Mouse (Mus musculus): ENCODE measurements around the gene Mep1a. TPM values are rescaled to one million over a fixed set of nuclear protein-coding genes. Genes with fewer than 3 reads are reported as not detected.
"Not testable (repeated sequence)": the region's sequence is repeated elsewhere in the genome, so short reads cannot be mapped to it uniquely, and the experiment has no call there.

The Mep1a gene
- not detected for total RNA-seq (2021)
- long read RNA-seq, experiment 1 = 0 reads
- long read RNA-seq, experiment 2 = 0 reads

GRCm38 (mm10) chr17:43502592-43502991 lies at the start of gene Mep1a:
Gene Mep1a, minus strand, starts transcription at chr17:43502812.
- DNase-seq = no peak
- intact Hi-C loops (cut with DNase I) = no loop called here

DNA sequence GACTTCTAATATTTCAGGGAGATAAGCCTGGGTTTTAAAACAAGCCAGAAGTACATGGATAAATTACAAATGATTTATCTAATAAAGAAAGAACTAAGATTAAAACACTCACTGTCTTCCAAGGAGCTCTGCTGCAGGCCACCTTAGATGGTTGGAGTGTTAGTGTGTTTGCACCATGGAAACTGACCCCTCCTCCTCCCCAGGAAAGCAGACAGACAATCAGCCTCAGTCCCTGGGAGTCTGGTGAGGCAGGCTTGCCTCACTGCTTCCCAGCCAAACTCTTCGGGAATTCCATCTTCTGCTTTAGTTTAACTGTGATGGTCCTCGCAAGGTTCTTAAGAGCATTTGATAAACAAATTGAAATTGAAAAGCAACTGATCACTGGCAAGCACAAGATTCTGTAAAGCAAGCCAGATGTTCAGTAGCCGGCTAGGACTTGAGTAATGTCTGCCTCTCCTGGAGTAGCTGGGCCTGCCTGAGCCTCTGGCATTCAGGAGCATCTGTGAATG lies 48.6 kb upstream of the Mep1a start:
- no peak for DNase-seq
- intact Hi-C loops (cut with DNase I) = no loop called here

DNA sequence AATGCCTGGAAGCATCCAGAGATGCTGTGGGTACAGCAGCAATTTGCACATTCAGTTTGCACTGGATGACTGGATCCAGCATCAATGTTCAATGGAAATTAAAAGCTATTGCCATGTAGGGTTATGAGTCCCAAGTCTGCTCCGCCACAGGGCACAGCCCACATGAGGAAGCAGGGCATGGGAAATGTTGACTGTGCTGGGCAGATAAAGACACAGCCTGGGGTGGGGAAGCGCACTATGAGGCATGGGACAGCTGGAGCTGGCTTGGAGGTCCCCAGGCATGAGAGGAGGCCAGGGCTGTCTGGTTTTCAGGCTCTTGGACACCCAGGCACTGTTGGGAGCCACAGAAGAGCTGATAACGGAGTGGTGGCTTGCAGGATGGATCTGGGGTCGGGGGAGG lies 41.4 kb upstream of the Mep1a start:
- no peak for DNase-seq
- intact Hi-C loops (cut with DNase I) = no loop called here

DNA sequence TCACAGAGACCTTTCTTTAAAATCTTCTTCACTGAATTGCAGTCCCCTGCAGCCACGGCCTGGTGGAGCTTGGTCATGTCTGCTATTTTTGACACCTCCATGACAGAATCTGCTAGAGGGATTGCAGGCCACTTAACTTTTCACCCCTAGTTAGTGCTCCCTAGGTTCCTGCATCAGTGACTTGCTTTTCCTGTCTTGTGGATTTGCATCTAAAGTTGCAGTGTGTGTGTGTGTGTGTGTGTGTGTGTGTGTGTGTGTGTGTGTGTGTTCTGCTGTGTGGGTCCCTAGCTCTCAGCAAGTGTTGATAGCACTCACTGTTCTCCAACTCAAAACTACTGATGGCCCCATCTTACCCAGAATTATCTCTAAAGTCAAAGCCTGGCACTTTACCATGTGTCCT lies 40.9 kb upstream of the Mep1a start, which contains the start of gene Ankrd66:
Gene Ankrd66 (minus strand): TSS at position 101 of the 400 bp plus-strand sequence.
- DNase-seq = no peak
- intact Hi-C loops (cut with DNase I) = no loop called here

- no peak for DNase-seq
- intact Hi-C loops (cut with DNase I) = no loop called here
These were observed 36.2 kb upstream of the Mep1a start for GRCm38 (mm10) chr17:43538767-43539166.

- DNase-seq; intact Hi-C loops (cut with DNase I): not testable (repeated sequence)
These were observed 34.2 kb upstream of the Mep1a start for GRCm38 (mm10) chr17:43536841-43537240.

DNA sequence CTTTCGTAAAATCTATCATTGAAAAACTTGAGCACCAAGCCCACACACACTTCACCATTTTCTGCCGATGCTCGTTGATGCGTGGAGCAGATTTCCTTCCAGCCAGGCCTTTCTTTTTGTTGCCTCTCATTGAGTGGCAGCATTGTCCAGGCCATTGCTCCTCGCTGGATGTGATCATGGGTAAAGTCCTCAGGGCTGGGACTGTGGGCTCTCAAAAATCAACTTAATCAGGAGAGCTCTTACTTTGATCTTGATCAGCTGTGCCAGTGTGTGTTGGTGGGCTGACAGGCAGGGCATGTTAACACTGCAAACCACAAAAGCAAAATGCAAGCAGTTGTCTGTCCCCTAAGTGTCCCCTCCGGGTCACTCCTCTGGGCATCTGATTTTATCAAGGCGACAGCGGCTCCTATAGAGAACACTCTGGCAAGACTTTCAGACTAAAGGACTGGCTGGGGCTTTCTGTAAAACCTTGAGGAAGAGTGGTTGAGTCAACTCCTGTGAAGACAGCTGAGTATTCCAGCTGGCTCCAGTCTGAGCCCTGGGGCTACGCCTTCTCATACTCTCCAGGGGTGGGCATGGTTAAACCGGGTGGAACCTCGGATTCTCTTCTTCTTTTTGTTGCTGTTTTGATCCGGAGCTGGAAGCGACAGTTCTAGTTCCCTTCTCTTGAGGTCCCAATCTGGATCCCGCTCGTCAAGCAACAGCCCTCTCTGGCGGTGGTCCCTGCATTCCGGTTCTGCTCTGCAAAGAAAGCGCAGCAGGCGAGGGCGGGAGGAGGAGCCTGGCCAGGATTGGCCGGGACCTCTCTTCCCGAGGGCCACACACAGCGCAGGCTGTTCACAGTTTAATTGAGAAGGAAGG lies 32.0 kb upstream of the Mep1a start:
- intact Hi-C loops (cut with DNase I) = no loop called here

GRCm38 (mm10) chr17:43531192-43531591 lies 28.6 kb upstream of the Mep1a start:
- intact Hi-C loops (cut with DNase I) = no loop called here
- no peak for DNase-seq

More for the DNA sequence above, 32.0 kb upstream of the Mep1a start:
- DNase-seq = peak; percentile 50 to 63

DNA sequence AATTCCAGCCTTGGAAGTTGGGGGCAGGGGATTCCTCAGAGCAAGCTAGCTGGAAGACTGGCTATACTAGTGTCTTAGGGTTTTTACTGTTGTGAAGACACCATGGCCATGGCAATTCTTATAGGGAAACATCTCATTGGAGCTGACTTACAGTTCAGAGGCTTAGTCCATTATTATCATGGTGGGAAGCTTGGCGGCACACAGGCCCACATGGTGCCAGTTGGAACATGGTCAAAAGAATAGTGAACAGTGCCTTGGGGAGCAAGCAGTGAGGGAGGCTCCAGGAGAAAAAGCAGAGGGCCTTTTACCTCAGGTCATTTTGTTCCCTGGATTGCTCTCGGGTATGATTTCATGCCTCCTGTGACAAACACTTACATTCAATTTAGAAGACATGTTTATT lies 27.9 kb upstream of the Mep1a start:
- intact Hi-C loops (cut with DNase I) = no loop called here
- no peak for DNase-seq

- intact Hi-C loops (cut with DNase I) = no loop called here
- no peak for DNase-seq
These were observed 17.6 kb upstream of the Mep1a start for GRCm38 (mm10) chr17:43520166-43520565.

DNA sequence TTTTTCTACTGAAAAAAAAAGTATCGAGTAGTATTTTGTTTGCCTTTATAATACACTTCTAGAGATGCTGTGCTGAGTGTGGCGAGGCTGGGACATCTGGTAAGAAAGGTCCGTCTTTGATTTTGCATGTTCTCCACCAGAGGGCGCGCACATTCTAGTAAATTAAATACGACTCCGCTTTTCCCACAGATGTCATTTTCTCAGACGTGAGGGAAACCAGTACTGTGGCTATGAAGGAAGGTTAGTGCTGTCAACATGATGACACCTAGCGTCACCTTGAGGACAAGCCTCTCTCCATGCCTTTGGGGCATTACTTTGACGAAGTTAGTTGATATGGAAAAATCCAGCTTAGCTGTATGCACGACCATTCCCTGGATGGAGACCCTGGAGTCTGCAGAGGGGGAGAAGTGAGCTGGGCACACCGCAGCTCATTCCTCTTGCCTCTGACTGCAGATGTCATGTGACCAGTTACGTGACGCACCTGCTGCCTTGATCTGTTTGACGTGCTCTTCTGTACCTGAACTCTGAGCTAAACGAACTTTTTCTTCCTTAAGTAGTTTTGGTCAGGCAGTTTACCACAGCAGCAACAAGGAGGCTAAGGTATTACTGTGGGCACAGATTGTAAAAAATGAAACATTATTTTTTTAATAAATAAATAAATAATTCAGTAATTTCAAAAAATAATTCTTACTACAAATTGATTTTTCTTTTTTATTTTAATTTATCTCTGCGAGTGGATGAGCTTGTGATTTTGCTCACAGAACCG lies 16.2 kb upstream of the Mep1a start:
- intact Hi-C loops (cut with DNase I) = loop anchor here (1.0 kb wide), 2 partner anchors 87 to 92 kb away; no protein-coding TSS in a partner anchor
- peak; percentile 74 to 79 for DNase-seq

- intact Hi-C loops (cut with DNase I) = no loop called here
- no peak for DNase-seq
These were observed 8.2 kb upstream of the Mep1a start for GRCm38 (mm10) chr17:43510782-43511181.

GRCm38 (mm10) chr17:43504594-43504934 lies 2.0 kb upstream of the Mep1a start:
- DNase-seq = no peak
- intact Hi-C loops (cut with DNase I) = no loop called here

DNA sequence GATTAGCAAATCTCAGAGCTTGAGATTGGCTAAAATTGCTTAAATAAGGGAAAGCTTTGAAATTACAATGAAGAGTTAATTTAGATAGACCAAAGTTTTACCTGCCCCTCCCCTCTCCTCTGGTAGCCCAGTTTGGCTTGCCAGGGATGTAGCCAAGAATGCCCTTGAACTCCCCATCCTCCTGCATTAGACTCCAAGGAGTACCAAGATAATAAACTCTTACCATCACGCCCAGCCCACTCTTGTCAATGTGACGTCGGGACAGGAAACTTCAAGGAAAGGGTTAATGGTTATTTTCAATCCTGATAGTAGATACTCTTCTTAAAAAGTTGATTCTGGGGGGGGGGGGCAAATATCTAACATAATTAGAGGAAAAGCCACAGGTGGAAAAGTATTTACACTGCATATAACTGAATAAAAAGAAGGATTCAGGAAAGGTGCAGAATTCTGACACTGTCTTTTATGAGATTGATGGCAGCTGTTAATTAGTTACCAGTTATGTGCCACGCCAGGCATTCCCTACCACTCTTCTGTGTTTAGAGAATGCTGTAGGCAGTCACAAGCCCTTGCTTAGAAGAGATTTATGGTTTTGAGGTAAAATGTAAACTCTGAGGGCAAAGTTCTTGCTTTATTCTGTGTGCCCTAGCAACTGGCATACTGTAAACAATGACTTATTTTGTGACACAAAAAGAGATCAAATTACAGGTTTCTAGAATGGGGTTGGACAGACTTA lies 1.4 kb upstream of the Mep1a start:
- DNase-seq = no peak
- intact Hi-C loops (cut with DNase I) = no loop called here

- intact Hi-C loops (cut with DNase I) = no loop called here
- DNase-seq = no peak
These were observed 981 bp downstream of the Mep1a start for GRCm38 (mm10) chr17:43501631-43502030.

- DNase-seq = no peak
- intact Hi-C loops (cut with DNase I) = no loop called here
These were observed 1.4 kb downstream of the Mep1a start for GRCm38 (mm10) chr17:43501223-43501622.

DNA sequence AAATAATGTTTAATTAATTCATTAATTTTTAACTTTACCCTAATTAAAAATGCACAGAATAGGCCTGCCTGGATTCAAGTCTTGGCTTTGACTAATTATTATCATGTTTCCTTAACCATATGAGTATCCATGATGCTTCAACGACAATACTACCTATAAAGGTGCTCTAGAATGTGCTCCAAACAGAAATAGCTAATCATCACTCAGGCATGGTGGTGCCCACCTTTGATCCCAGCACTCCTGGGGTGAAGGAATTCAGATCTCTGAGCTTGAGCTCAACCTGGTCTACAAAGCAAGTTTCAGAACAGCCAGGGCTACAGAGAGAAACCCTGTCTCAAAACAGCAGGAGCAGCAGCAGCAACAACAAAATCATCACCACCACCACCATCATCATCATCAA lies 2.1 kb downstream of the Mep1a start:
- DNase-seq = no peak
- intact Hi-C loops (cut with DNase I) = no loop called here

- DNase-seq = no peak
- intact Hi-C loops (cut with DNase I) = no loop called here
These were observed 5.1 kb downstream of the Mep1a start for GRCm38 (mm10) chr17:43497521-43497920.

GRCm38 (mm10) chr17:43495502-43495901 lies 7.1 kb downstream of the Mep1a start:
- intact Hi-C loops (cut with DNase I) = no loop called here
- DNase-seq = no peak

- intact Hi-C loops (cut with DNase I); DNase-seq: not testable (repeated sequence)
These were observed 12.2 kb downstream of the Mep1a start for GRCm38 (mm10) chr17:43490371-43490770.

All from heart, postnatal 14 days (tissue).